Mouse (Mus musculus): ENCODE data around the gene Fam114a1.

The Fam114a1 gene

GRCm38 (mm10) chr5:65051513-65051912 is 81.6 kb downstream of the Fam114a1 start:
- TF ChIP-seq POU5F1 (IDR thresholded peaks at IDR 0.05; ENCODE audit: borderline replicate concordance, low read length) (no peak), CTCF (conservative IDR thresholded peaks at IDR 0.05; ENCODE audit: low read length) (no peak), NANOG (IDR thresholded peaks at IDR 0.05; ENCODE audit: borderline replicate concordance, low read length) (no peak)
- no peak overlapping the region for H3K4me3 ChIP-seq (replicated peaks; ENCODE audit: low read length)
- H3K4me1 ChIP-seq (replicated peaks; ENCODE audit: low read depth, low read length), result peaks cover 27% of the 10 kb centered on the region
- H3K9me3 ChIP-seq (ENCODE audit: low read length), result no peaks in the 10 kb centered on the region
- H3K27me3 ChIP-seq (ENCODE audit: insufficient read depth, low read length), result no peaks in the 10 kb centered on the region
- H3K36me3 ChIP-seq (ENCODE audit: insufficient read depth, low read length), result no peaks in the 10 kb centered on the region

GRCm38 (mm10) chr5:65057596-65057995 is 87.7 kb downstream of the Fam114a1 start:
- Histone ChIP-seq H3K4me3 (replicated peaks; ENCODE audit: low read length) (peak overlapping the region; percentile 66), H3K9me3 (ENCODE audit: low read length) (no peaks in the 10 kb centered on the region), H3K36me3 (ENCODE audit: insufficient read depth, low read length) (no peaks in the 10 kb centered on the region), H3K4me1 (replicated peaks; ENCODE audit: low read depth, low read length) (peaks cover 57% of the 10 kb centered on the region), H3K27me3 (ENCODE audit: insufficient read depth, low read length) (no peaks in the 10 kb centered on the region)
- TF ChIP-seq POU5F1 (IDR thresholded peaks at IDR 0.05; ENCODE audit: borderline replicate concordance, low read length), result 0 out of 2 replicates have a peak, but pooled peaks have one; percentile 5
- no peak for TF ChIP-seq CTCF (conservative IDR thresholded peaks at IDR 0.05; ENCODE audit: low read length)

- H3K4me1 ChIP-seq (replicated peaks; ENCODE audit: low read depth, low read length), result peaks cover 64% of the 10 kb centered on the region
- H3K36me3 ChIP-seq (ENCODE audit: insufficient read depth, low read length), result no peaks in the 10 kb centered on the region
- H3K4me3 ChIP-seq (replicated peaks; ENCODE audit: low read length), result no peak overlapping the region
- no peaks in the 10 kb centered on the region for H3K9me3 ChIP-seq (ENCODE audit: low read length)
- TF ChIP-seq POU5F1 (IDR thresholded peaks at IDR 0.05; ENCODE audit: borderline replicate concordance, low read length) (peak; percentile 21; the same call in 1 of the 2 replicates), NANOG (IDR thresholded peaks at IDR 0.05; ENCODE audit: borderline replicate concordance, low read length) (peak; percentile 57; the same call in 1 of the 2 replicates), CTCF (conservative IDR thresholded peaks at IDR 0.05; ENCODE audit: low read length) (no peak)
- H3K27me3 ChIP-seq (ENCODE audit: insufficient read depth, low read length), result no peaks in the 10 kb centered on the region
Observed at GRCm38 (mm10) chr5:65059806-65060205, 89.9 kb downstream of the Fam114a1 start.

GRCm38 (mm10) chr5:65062236-65062635 is 92.4 kb downstream of the Fam114a1 start:
- H3K9me3 ChIP-seq (ENCODE audit: low read length), result no peaks in the 10 kb centered on the region
- peaks cover 51% of the 10 kb centered on the region for H3K4me1 ChIP-seq (replicated peaks; ENCODE audit: low read depth, low read length)
- no peaks in the 10 kb centered on the region for H3K36me3 ChIP-seq (ENCODE audit: insufficient read depth, low read length)
- H3K4me3 ChIP-seq (replicated peaks; ENCODE audit: low read length), result no peak overlapping the region
- H3K27me3 ChIP-seq (ENCODE audit: insufficient read depth, low read length), result no peaks in the 10 kb centered on the region; the same call in 1 of the 2 replicates
- no peak for TF ChIP-seq CTCF (conservative IDR thresholded peaks at IDR 0.05; ENCODE audit: low read length)
- TF ChIP-seq NANOG (IDR thresholded peaks at IDR 0.05; ENCODE audit: borderline replicate concordance, low read length), result no peak
- TF ChIP-seq POU5F1 (IDR thresholded peaks at IDR 0.05; ENCODE audit: borderline replicate concordance, low read length), result no peak

- Histone ChIP-seq H3K4me1 (replicated peaks; ENCODE audit: low read depth, low read length) (peaks cover 48% of the 10 kb centered on the region), H3K4me3 (replicated peaks; ENCODE audit: low read length) (no peak overlapping the region), H3K36me3 (ENCODE audit: insufficient read depth, low read length) (no peaks in the 10 kb centered on the region), H3K27me3 (ENCODE audit: insufficient read depth, low read length) (no peaks in the 10 kb centered on the region; the same call in 1 of the 2 replicates), H3K9me3 (ENCODE audit: low read length) (no peaks in the 10 kb centered on the region)
- TF ChIP-seq NANOG (IDR thresholded peaks at IDR 0.05; ENCODE audit: borderline replicate concordance, low read length), result peak; percentile 83; the same call in 1 of the 2 replicates
- TF ChIP-seq POU5F1 (IDR thresholded peaks at IDR 0.05; ENCODE audit: borderline replicate concordance, low read length), result no peak
Observed at GRCm38 (mm10) chr5:65063266-65063665, 93.4 kb downstream of the Fam114a1 start.

- Histone ChIP-seq H3K36me3 (ENCODE audit: insufficient read depth, low read length) (no peaks in the 10 kb centered on the region), H3K4me1 (replicated peaks; ENCODE audit: low read depth, low read length) (peaks cover 55% of the 10 kb centered on the region), H3K27me3 (ENCODE audit: insufficient read depth, low read length) (no peaks in the 10 kb centered on the region; the same call in 1 of the 2 replicates), H3K9me3 (ENCODE audit: low read length) (no peaks in the 10 kb centered on the region), H3K4me3 (replicated peaks; ENCODE audit: low read length) (no peak overlapping the region)
- TF ChIP-seq CTCF (conservative IDR thresholded peaks at IDR 0.05; ENCODE audit: low read length) (no peak), NANOG (IDR thresholded peaks at IDR 0.05; ENCODE audit: borderline replicate concordance, low read length) (no peak), POU5F1 (IDR thresholded peaks at IDR 0.05; ENCODE audit: borderline replicate concordance, low read length) (no peak)
Observed at GRCm38 (mm10) chr5:65068166-65068565, 98.3 kb downstream of the Fam114a1 start.

- H3K36me3 ChIP-seq (ENCODE audit: insufficient read depth, low read length), result no peaks in the 10 kb centered on the region
- peaks cover 50% of the 10 kb centered on the region for H3K4me1 ChIP-seq (replicated peaks; ENCODE audit: low read depth, low read length)
- peak overlapping the region; percentile 54 for H3K4me3 ChIP-seq (replicated peaks; ENCODE audit: low read length)
- TF ChIP-seq NANOG (IDR thresholded peaks at IDR 0.05; ENCODE audit: borderline replicate concordance, low read length) (no peak), POU5F1 (IDR thresholded peaks at IDR 0.05; ENCODE audit: borderline replicate concordance, low read length) (no peak), CTCF (conservative IDR thresholded peaks at IDR 0.05; ENCODE audit: low read length) (no peak)
- no peaks in the 10 kb centered on the region; the same call in 1 of the 2 replicates for H3K27me3 ChIP-seq (ENCODE audit: insufficient read depth, low read length)
- H3K9me3 ChIP-seq (ENCODE audit: low read length), result no peaks in the 10 kb centered on the region
Observed at GRCm38 (mm10) chr5:65069872-65070271, 100.0 kb downstream of the Fam114a1 start.

- no peaks in the 10 kb centered on the region for H3K27me3 ChIP-seq (ENCODE audit: insufficient read depth, low read length)
- H3K36me3 ChIP-seq (ENCODE audit: insufficient read depth, low read length), result no peaks in the 10 kb centered on the region
- H3K9me3 ChIP-seq (ENCODE audit: low read length), result no peaks in the 10 kb centered on the region
- TF ChIP-seq CTCF (conservative IDR thresholded peaks at IDR 0.05; ENCODE audit: low read length) (no peak), POU5F1 (IDR thresholded peaks at IDR 0.05; ENCODE audit: borderline replicate concordance, low read length) (no peak), NANOG (IDR thresholded peaks at IDR 0.05; ENCODE audit: borderline replicate concordance, low read length) (no peak)
- H3K4me3 ChIP-seq (replicated peaks; ENCODE audit: low read length), result no peak overlapping the region
- H3K4me1 ChIP-seq (replicated peaks; ENCODE audit: low read depth, low read length), result peaks cover 57% of the 10 kb centered on the region
Observed at GRCm38 (mm10) chr5:65071689-65072118, 101.8 kb downstream of the Fam114a1 start.

GRCm38 (mm10) chr5:65073247-65073646 is 103.4 kb downstream of the Fam114a1 start:
- Histone ChIP-seq H3K4me3 (replicated peaks; ENCODE audit: low read length) (no peak overlapping the region), H3K27me3 (ENCODE audit: insufficient read depth, low read length) (no peaks in the 10 kb centered on the region), H3K4me1 (replicated peaks; ENCODE audit: low read depth, low read length) (peaks cover 66% of the 10 kb centered on the region), H3K36me3 (ENCODE audit: insufficient read depth, low read length) (no peaks in the 10 kb centered on the region), H3K9me3 (ENCODE audit: low read length) (no peaks in the 10 kb centered on the region)
- TF ChIP-seq POU5F1 (IDR thresholded peaks at IDR 0.05; ENCODE audit: borderline replicate concordance, low read length) (no peak), CTCF (conservative IDR thresholded peaks at IDR 0.05; ENCODE audit: low read length) (no peak), NANOG (IDR thresholded peaks at IDR 0.05; ENCODE audit: borderline replicate concordance, low read length) (no peak)
